In the genomic region with DNA sequence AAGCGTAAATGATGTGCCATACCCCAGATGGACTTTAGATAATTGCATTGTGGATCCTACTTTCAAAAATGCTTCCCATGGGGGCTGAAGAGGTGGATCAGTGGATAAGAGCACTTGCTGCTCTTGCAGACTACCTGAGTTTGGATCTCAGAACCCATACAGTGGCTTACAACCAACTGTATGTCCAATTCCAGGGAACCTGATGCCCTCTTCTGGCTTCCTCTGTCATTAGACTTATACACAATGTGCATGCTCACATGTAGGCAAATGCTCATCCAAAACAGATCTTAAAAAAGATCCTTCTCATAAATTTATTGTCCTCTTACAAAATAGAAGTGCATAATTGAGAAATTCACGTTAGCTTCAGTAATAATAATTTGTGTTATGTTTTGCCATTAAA, we compare ENCODE assay signal across 19 mouse cellular contexts. TPM values are rescaled to one million over a fixed set of nuclear protein-coding genes. Genes with fewer than 3 reads are reported as not detected.
DNase-seq lines count a peak whose midpoint lies in the region; ATAC-seq and TF ChIP-seq lines count a peak whose summit lies in the region.
"Had no signal": no experiment of that assay in that cellular context is flagged by ENCODE, and none has a peak within 500 bp of the region (broad histone marks: within the 10 kb centered on the region; RNA-seq: fewer than 3 reads in every experiment).

No protein-coding gene starts in this region.

- peak; percentile 21; the same call in 1 of the 2 replicates for TF ChIP-seq CTCF in forebrain, postnatal 0 days (IDR thresholded peaks at IDR 0.05; ENCODE audit: low read depth)
- TF ChIP-seq CTCF in Patski (IDR thresholded peaks at IDR 0.05), result peak; percentile 43

- ATAC-seq in forebrain, postnatal 0 days, result no peak
- no peak for ATAC-seq in forebrain, embryonic 15.5 days (replicated peaks)
- ATAC-seq in Patski, result no peak
- no peak; the same call in 1 of the 2 replicates for ATAC-seq in frontal cortex, adult (ENCODE audit: low TSS enrichment)

- H3K9ac ChIP-seq in forebrain, postnatal 0 days, result no peak overlapping the region
- no peak overlapping the region for H3K9ac ChIP-seq in forebrain, embryonic 15.5 days (replicated peaks)
- H3K9ac ChIP-seq: liver, embryonic 13.5 days; neural tube, embryonic 15.5 days had no signal

- no peak overlapping the region for H3K27ac ChIP-seq in forebrain, postnatal 0 days (ENCODE audit: low read depth, low read length)
- no peak overlapping the region for H3K27ac ChIP-seq in forebrain, embryonic 15.5 days (replicated peaks)
- H3K27ac ChIP-seq: embryonic facial prominence, embryonic 10.5 days; liver, embryonic 13.5 days; neural tube, embryonic 15.5 days had no signal

- DNase-seq in forebrain, postnatal 0 days, result no peak
- peak; percentile 5 to 12 for DNase-seq in kidney, postnatal 36 days
- DNase-seq in kidney, adult 11 months, result no peak
- DNase-seq in 416B (ENCODE audit: low read depth) (peak; percentile 43), Patski (ENCODE audit: low read depth, low spot score) (no peak)
- no peak for DNase-seq in spleen, postnatal 14 days (ENCODE audit: low spot score in 2 of 2)
- DNase-seq: adrenal gland, adult 2 months; cerebellum, postnatal 25 days; heart, postnatal 36 days; liver, embryonic 13.5 days; retina, postnatal 1 day had no signal

- WGBS in forebrain, postnatal 0 days, result 92% methylated on average over 2 of the region's 2 CpGs
- 94% methylated on average over 2 of the region's 2 CpGs for WGBS in forebrain, embryonic 15.5 days

- H3K36me3 ChIP-seq in forebrain, postnatal 0 days (ENCODE audit: insufficient read depth), result peaks cover 28% of the 10 kb centered on the region
- H3K36me3 ChIP-seq in forebrain, embryonic 15.5 days, result peaks cover 60% of the 10 kb centered on the region

- no peaks in the 10 kb centered on the region for H3K27me3 ChIP-seq in forebrain, postnatal 0 days (ENCODE audit: insufficient read depth, low read length)
- H3K27me3 ChIP-seq in forebrain, embryonic 15.5 days, result no peaks in the 10 kb centered on the region
- H3K27me3 ChIP-seq in Patski, result no peaks in the 10 kb centered on the region
- H3K27me3 ChIP-seq: liver, embryonic 13.5 days; neural tube, embryonic 15.5 days had no signal

- POLR2A ChIA-PET in Patski (lab: Charles Lee), result interaction anchor here (1.1 kb wide), 1 partner anchor 12 kb away, joined by 3 read pairs; no protein-coding TSS in a partner anchor

- H3K4me1 ChIP-seq in forebrain, postnatal 0 days (ENCODE audit: insufficient read depth), result no peaks in the 10 kb centered on the region
- no peaks in the 10 kb centered on the region for H3K4me1 ChIP-seq in forebrain, embryonic 15.5 days
- H3K4me1 ChIP-seq: embryonic facial prominence, embryonic 10.5 days; liver, embryonic 13.5 days; neural tube, embryonic 15.5 days had no signal

- CTCF ChIA-PET in Patski (lab: Charles Lee), result interaction anchor here (0.7 to 1.2 kb wide), 4 partner anchors 9 to 97 kb away, joined by 3 to 4 read pairs (median 3); a partner anchor contains a TSS

- H3K9me3 ChIP-seq in forebrain, postnatal 0 days (ENCODE audit: low read length), result no peaks in the 10 kb centered on the region
- H3K9me3 ChIP-seq in forebrain, embryonic 15.5 days, result no peaks in the 10 kb centered on the region
- H3K9me3 ChIP-seq: embryonic facial prominence, embryonic 10.5 days; liver, embryonic 13.5 days; neural tube, embryonic 15.5 days had no signal

- H3K4me2 ChIP-seq in forebrain, postnatal 0 days (ENCODE audit: low read depth), result no peak overlapping the region
- no peak overlapping the region for H3K4me2 ChIP-seq in forebrain, embryonic 15.5 days (replicated peaks)
- H3K4me2 ChIP-seq: liver, embryonic 13.5 days; neural tube, embryonic 15.5 days had no signal

- in situ Hi-C loops in Patski (cut with MboI; ENCODE audit: low pct_unique_long_range_greater_than_20kb), result no loop called here

- no peak overlapping the region for H3K4me3 ChIP-seq in forebrain, postnatal 0 days (ENCODE audit: low read depth, low read length)
- H3K4me3 ChIP-seq in forebrain, embryonic 15.5 days, result no peak overlapping the region
- H3K4me3 ChIP-seq: embryonic facial prominence, embryonic 10.5 days; liver, embryonic 13.5 days; neural tube, embryonic 15.5 days had no signal

RNA-seq across cellular contexts. Expression of a gene that starts 31.8 kb away (rescaled TPM):
- total RNA-seq in forebrain, postnatal 0 days (2014; rRNA removed), result 75.2 and 84.6 TPM in 2 replicates
- polyA plus RNA-seq in forebrain, postnatal 0 days (2015; fragmentation: Nextera tagmentation; extraction: Ambion mirVana), result 38.3 and 53.6 TPM in 2 replicates
- polyA plus RNA-seq in forebrain, embryonic 15.5 days (2015; fragmentation: Nextera tagmentation; extraction: Ambion mirVana), result 104 and 107 TPM in 2 replicates
- polyA plus RNA-seq in Patski (2021), result 34.3 TPM

RNA-seq across cellular contexts. Expression of a gene that starts 42.3 kb away (rescaled TPM):
- total RNA-seq in forebrain, postnatal 0 days (2014; rRNA removed), result 0.23 TPM in 1 of 2 replicates, not detected in the other
- not detected in 2 replicates for polyA plus RNA-seq in forebrain, postnatal 0 days (2015; fragmentation: Nextera tagmentation; extraction: Ambion mirVana)
- polyA plus RNA-seq in forebrain, embryonic 15.5 days (2015; fragmentation: Nextera tagmentation; extraction: Ambion mirVana), result not detected in 2 replicates
- polyA plus RNA-seq in Patski (2021), result not detected
- total RNA-seq: adrenal gland, adult 2 months; heart, postnatal 36 days; megakaryocyte, adult 5-6 weeks; monocyte, adult 5-6 weeks had no signal
- polyA plus RNA-seq: adrenal gland, adult 2 months; C2C12; embryonic facial prominence, embryonic 10.5 days; intestine, embryonic 14.5 days; liver, embryonic 13.5 days; neural tube, embryonic 15.5 days had no signal

RNA-seq across cellular contexts. Expression of a gene that starts 54.7 kb away (rescaled TPM):
- 1.1 and 1.3 TPM in 2 replicates for total RNA-seq in forebrain, postnatal 0 days (2014; rRNA removed)
- 1.2 and 1.6 TPM in 2 replicates for polyA plus RNA-seq in forebrain, postnatal 0 days (2015; fragmentation: Nextera tagmentation; extraction: Ambion mirVana)
- polyA plus RNA-seq in forebrain, embryonic 15.5 days (2015; fragmentation: Nextera tagmentation; extraction: Ambion mirVana), result 1.2 and 1.8 TPM in 2 replicates
- polyA plus RNA-seq in Patski (2021), result 0.37 TPM
- total RNA-seq: heart, postnatal 36 days; megakaryocyte, adult 5-6 weeks; monocyte, adult 5-6 weeks had no signal

Comparison
In these comparisons a context has a peak if more than half of its experiments do, and no peak if none do; other contexts are left out.
1. DNase-seq: peak in kidney, postnatal 36 days (2 of 2) and 416B (single experiment); none in forebrain, postnatal 0 days (single experiment), kidney, adult 11 months (single experiment), Patski (single experiment) and spleen, postnatal 14 days (0 of 2).